Mouse (Mus musculus) liver, adult 2 months (tissue): ENCODE measurements around the gene Gfra1.

Experiments
- CTCF ChIP-seq: fragments of 200-500 bp; IDR thresholded peaks from 2 replicates; pipeline ENCODE4 v1.5.1; 2011; ENCODE audit warnings: low read depth, low read length, control low read depth
- POLR2A ChIP-seq: fragments of 200-500 bp; IDR thresholded peaks from 2 replicates; pipeline ENCODE4 v1.6.1; 2011; ENCODE audit warnings: low read length, control low read depth; ENCODE audit not compliant: insufficient read depth; ENCODE audit errors: extremely low read depth

DNA sequence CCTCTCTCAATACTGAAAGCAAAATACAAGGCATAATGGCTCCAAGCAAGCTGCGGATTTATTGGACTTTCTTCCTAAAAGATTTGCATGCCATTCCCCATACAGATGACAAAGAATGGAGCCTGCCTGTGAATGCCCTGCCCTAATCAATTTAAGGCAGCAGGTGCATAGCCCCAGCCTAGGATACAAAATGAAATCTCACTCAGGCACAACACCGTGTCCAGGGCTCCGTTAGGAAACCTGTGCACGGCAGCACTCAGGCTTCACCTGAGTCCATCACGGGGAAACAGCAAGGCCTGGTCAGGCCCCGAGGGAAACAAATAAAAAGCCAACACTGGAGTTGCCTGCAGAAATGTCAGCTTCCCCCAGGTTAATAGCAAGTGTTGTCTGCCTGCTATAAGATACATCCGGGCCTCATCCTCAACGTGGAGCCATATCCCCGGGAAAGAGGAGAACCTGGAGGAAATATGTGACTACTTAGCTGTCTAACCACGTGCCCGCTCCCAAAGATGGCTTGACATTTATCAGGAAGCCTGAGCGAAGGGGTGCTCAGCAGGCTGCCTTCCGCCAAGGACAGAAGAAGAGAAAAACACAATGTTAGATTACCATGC, 102.3 kb downstream of the Gfra1 start:
- TF ChIP-seq POLR2A (no peak), CTCF (no peak)
